Mouse (Mus musculus) urinary bladder, postnatal 36 days (tissue): ENCODE data around the gene Miga2.

ENCODE experiments used
- DNase-seq, 2 experiments: peaks; one replicate each; pipeline ENCODE4 v3.0.0; 2022; ENCODE audit warnings: low spot score in 2 of 2, mixed read lengths in 1 of 2

Miga2 gene

DNA sequence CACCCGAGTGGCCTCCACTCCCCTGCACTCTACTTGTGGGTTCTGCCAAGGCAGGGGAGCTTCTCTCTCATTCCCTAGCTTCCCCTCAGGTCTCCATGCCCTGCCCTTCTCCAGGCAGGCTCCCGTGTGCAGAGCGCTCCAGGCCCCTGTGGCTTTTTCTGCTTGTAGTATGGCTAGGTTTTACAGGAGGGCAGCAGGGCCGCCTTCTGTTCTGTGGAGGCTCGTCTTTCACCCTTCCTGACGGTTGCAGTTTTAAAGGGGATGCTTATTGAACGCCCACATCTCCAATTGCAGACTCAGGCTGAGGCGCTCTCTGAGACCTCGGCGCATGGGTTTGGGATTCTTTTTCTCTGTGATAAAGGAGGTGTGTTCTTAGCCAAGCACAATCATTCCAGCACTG is 55.1 kb downstream of the Miga2 start:
- no peak for DNase-seq

DNA sequence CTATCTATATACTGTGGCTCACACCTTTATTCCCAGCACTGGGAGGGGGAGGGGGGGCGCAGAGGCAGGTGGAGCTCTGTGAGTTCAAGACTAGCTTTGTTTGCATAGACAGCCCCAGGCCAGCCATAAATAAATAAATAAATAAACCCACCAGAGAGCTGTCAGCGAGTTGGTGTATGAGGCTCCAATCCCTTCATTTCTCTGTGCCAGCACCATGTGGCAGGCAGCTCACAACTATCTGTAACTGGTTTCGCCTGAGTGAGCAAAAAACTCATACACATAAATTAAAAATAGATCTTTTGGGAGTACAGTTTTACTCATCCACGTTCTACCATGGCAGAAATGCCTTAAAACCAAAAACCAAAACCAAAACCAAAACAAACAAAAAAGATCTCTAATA is 57.4 kb downstream of the Miga2 start:
- DNase-seq, result no peak

DNA sequence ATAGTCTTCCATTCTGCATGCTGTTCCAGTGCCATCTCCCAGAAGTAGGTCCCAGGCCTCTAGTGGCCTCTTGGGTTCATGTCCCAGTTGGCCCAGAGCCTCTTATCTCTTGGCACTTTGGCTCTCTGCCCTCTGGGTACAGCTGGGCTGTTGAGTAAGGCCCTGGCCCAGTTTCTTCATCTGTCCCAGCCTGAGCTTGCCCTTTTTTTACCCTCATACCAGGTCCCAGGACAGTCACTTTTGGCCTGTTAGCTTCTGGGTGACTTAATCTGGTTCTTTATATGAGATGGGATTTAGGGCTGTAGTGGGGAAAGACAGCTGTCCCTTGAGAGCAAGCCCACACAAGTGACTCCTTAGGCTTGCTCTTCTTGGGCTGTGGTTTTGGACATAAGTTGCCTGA is 65.1 kb downstream of the Miga2 start:
- peak in 1 of 2 experiments; percentile 75 for DNase-seq
